Comparison of ENCODE assay signal across 19 mouse cellular contexts in genomic region chr7:96760208-96760607, GRCm38 (mm10).
"Had no signal": no experiment of that assay in that cellular context is flagged by ENCODE, and none has a peak within 500 bp of the region (broad histone marks: within the 10 kb centered on the region; RNA-seq: fewer than 3 reads in every experiment).

No protein-coding gene starts in this region.

- H3K9ac ChIP-seq: liver, embryonic 13.5 days; lung, embryonic 14.5 days; midbrain, embryonic 12.5 days; midbrain, embryonic 15.5 days; neural tube, embryonic 12.5 days; neural tube, embryonic 15.5 days; stomach, embryonic 15.5 days had no signal

- DNase-seq: kidney, postnatal 25 days; layer of hippocampus, adult 9-11 months; liver, embryonic 13.5 days; lung, embryonic 14.5 days; right cerebral cortex, adult 18-20 months; right cerebral cortex, postnatal 14 days; right cerebral cortex, postnatal 4 days; thymus, adult 2 months; thymus, postnatal 14 days; thymus, postnatal 4 days had no signal

- H3K27ac ChIP-seq: kidney, postnatal 0 days; liver, embryonic 13.5 days; macrophage; midbrain, embryonic 12.5 days; midbrain, embryonic 15.5 days; neural tube, embryonic 12.5 days; neural tube, embryonic 15.5 days; stomach, embryonic 15.5 days had no signal

- H3K36me3 ChIP-seq: liver, embryonic 13.5 days; midbrain, embryonic 15.5 days; neural tube, embryonic 12.5 days; stomach, embryonic 15.5 days had no signal

- H3K4me3 ChIP-seq: layer of hippocampus, adult 2 months; liver, embryonic 13.5 days; midbrain, embryonic 12.5 days; midbrain, embryonic 15.5 days; neural tube, embryonic 12.5 days; neural tube, embryonic 15.5 days; stomach, embryonic 15.5 days had no signal

- H3K27me3 ChIP-seq: liver, embryonic 13.5 days; midbrain, embryonic 15.5 days; neural tube, embryonic 12.5 days; neural tube, embryonic 15.5 days; stomach, embryonic 15.5 days had no signal

- H3K9me3 ChIP-seq: liver, embryonic 13.5 days; midbrain, embryonic 12.5 days; midbrain, embryonic 15.5 days; neural tube, embryonic 12.5 days; neural tube, embryonic 15.5 days; stomach, embryonic 15.5 days had no signal

- H3K4me2 ChIP-seq: liver, embryonic 13.5 days; lung, embryonic 14.5 days; midbrain, embryonic 12.5 days; midbrain, embryonic 15.5 days; neural tube, embryonic 12.5 days; neural tube, embryonic 15.5 days; stomach, embryonic 15.5 days had no signal

- ATAC-seq: lung, postnatal 0 days; midbrain, embryonic 15.5 days had no signal
